Mouse (Mus musculus) embryonic facial prominence, embryonic 13.5 days (tissue): ENCODE results near the gene Htra3. TPM values are rescaled to one million over a fixed set of nuclear protein-coding genes. Genes with fewer than 3 reads are reported as not detected.

Experiments used
- ATAC-seq: fragments of 200-750 bp; cut with Nextera tagmentation; 2 replicates; pipeline ENCODE4 v1.8.0; 2017; ENCODE audit warnings: low read depth; ENCODE audit not compliant: insufficient number of reproducible peaks, insufficient read depth, low FRiP score, low TSS enrichment
- H3K27ac ChIP-seq: fragments of 300-500 bp; sonication (generic); 2 replicates; pipeline ENCODE4 v1.5.1; 2015; ENCODE audit warnings: moderate library complexity, mild to moderate bottlenecking, inconsistent platforms
- H3K27me3 ChIP-seq: fragments of 300-500 bp; sonication (generic); 2 replicates; pipeline ENCODE4 v1.6.1; 2015; ENCODE audit warnings: mild to moderate bottlenecking, inconsistent platforms
- H3K36me3 ChIP-seq: fragments of 300-500 bp; sonication (generic); 2 replicates; pipeline ENCODE4 v1.6.1; 2015; ENCODE audit warnings: mild to moderate bottlenecking, inconsistent platforms
- H3K4me1 ChIP-seq: fragments of 300-500 bp; sonication (generic); 2 replicates; pipeline ENCODE4 v1.6.1; 2015; ENCODE audit warnings: inconsistent platforms
- H3K4me2 ChIP-seq: fragments of 300-500 bp; sonication (generic); 2 replicates; pipeline ENCODE4 v1.6.1; 2015; ENCODE audit warnings: moderate library complexity, mild to moderate bottlenecking, inconsistent platforms
- H3K4me3 ChIP-seq: fragments of 300-500 bp; sonication (generic); 2 replicates; pipeline ENCODE4 v1.5.1; 2015; ENCODE audit warnings: mild to moderate bottlenecking, inconsistent platforms
- H3K9ac ChIP-seq: fragments of 300-500 bp; sonication (generic); 2 replicates; pipeline ENCODE4 v1.6.1; 2015; ENCODE audit warnings: mild to moderate bottlenecking, inconsistent platforms
- H3K9me3 ChIP-seq: fragments of 300-500 bp; sonication (generic); 2 replicates; pipeline ENCODE4 v1.6.1; 2016; ENCODE audit warnings: inconsistent platforms
- WGBS: fragments of 180-500 bp; shearing (Covaris S2); methylation state at CpG from one replicate; pipeline ENCODE4 v1.1.7; 2015; ENCODE audit warnings: mixed read lengths; 5-methylcytosine and 5-hydroxymethylcytosine counted together
- polyA plus RNA-seq: library from polyadenylated mRNA; unstranded; fragments of >200 nt; fragmentation: Nextera tagmentation; extraction: Ambion mirVana; gene quantifications from 2 replicates; pipeline ENCODE4 v1.2.1, GENCODE M21; 2015

Gene Htra3
- polyA plus RNA-seq, 1 experiment from 2014 or later: 4.6 TPM

- Histone ChIP-seq H3K27me3 (no peaks in the 10 kb centered on the region), H3K4me3 (no peak overlapping the region), H3K9me3 (no peaks in the 10 kb centered on the region), H3K4me1 (peaks cover 22% of the 10 kb centered on the region), H3K27ac (no peak overlapping the region), H3K9ac (no peak overlapping the region), H3K36me3 (peaks cover 6% of the 10 kb centered on the region), H3K4me2 (no peak overlapping the region)
- ATAC-seq: no peak
- WGBS: 92% methylated on average over 7 of the region's 7 CpGs
Measured at GRCm38 (mm10) chr5:35610381-35610780, 69.2 kb downstream of the Htra3 start.

- Histone ChIP-seq H3K27ac (peak overlapping the region; percentile 68; the same call in 1 of the 2 replicates), H3K9me3 (no peaks in the 10 kb centered on the region), H3K4me3 (no peak overlapping the region), H3K36me3 (peaks cover 10% of the 10 kb centered on the region), H3K4me2 (no peak overlapping the region), H3K27me3 (no peaks in the 10 kb centered on the region), H3K9ac (no peak overlapping the region), H3K4me1 (peaks cover 22% of the 10 kb centered on the region)
- no peak for ATAC-seq
- 75% methylated on average over 2 of the region's 2 CpGs for WGBS
Measured at GRCm38 (mm10) chr5:35609971-35610370, 69.6 kb downstream of the Htra3 start.

GRCm38 (mm10) chr5:35609381-35609780 lies 70.2 kb downstream of the Htra3 start:
- WGBS: 5% methylated on average over 12 of the region's 12 CpGs
- peak overlapping the region; percentile 68 for H3K27ac ChIP-seq
- no peaks in the 10 kb centered on the region for H3K27me3 ChIP-seq
- H3K9ac ChIP-seq: no peak overlapping the region; the same call in 1 of the 2 replicates
- H3K4me1 ChIP-seq: peaks cover 22% of the 10 kb centered on the region
- H3K4me3 ChIP-seq: no peak overlapping the region
- peak overlapping the region; percentile 37 for H3K4me2 ChIP-seq
- ATAC-seq: peak; percentile 74
- no peaks in the 10 kb centered on the region for H3K9me3 ChIP-seq
- peaks cover 14% of the 10 kb centered on the region for H3K36me3 ChIP-seq

- Histone ChIP-seq H3K9ac (no peak overlapping the region), H3K4me2 (no peak overlapping the region), H3K36me3 (peaks cover 14% of the 10 kb centered on the region), H3K9me3 (no peaks in the 10 kb centered on the region), H3K27me3 (no peaks in the 10 kb centered on the region), H3K27ac (no peak overlapping the region), H3K4me1 (peaks cover 22% of the 10 kb centered on the region), H3K4me3 (no peak overlapping the region)
- no peak for ATAC-seq
- 67% methylated on average over 5 of the region's 5 CpGs for WGBS
Measured at GRCm38 (mm10) chr5:35608559-35608958, 71.0 kb downstream of the Htra3 start.

GRCm38 (mm10) chr5:35607784-35608183 lies 71.8 kb downstream of the Htra3 start:
- WGBS: 67% methylated on average over 7 of the region's 7 CpGs
- ATAC-seq: no peak
- no peak overlapping the region for H3K4me2 ChIP-seq
- H3K9me3 ChIP-seq: no peaks in the 10 kb centered on the region
- H3K4me1 ChIP-seq: peaks cover 22% of the 10 kb centered on the region
- no peak overlapping the region for H3K9ac ChIP-seq
- peaks cover 19% of the 10 kb centered on the region for H3K36me3 ChIP-seq
- H3K27ac ChIP-seq: no peak overlapping the region
- H3K4me3 ChIP-seq: no peak overlapping the region
- no peaks in the 10 kb centered on the region for H3K27me3 ChIP-seq

GRCm38 (mm10) chr5:35606800-35607199 lies 72.8 kb downstream of the Htra3 start:
- H3K9ac ChIP-seq: no peak overlapping the region
- H3K4me2 ChIP-seq: no peak overlapping the region
- H3K4me1 ChIP-seq: peaks cover 22% of the 10 kb centered on the region
- no peaks in the 10 kb centered on the region for H3K27me3 ChIP-seq
- H3K9me3 ChIP-seq: no peaks in the 10 kb centered on the region
- no peak overlapping the region for H3K4me3 ChIP-seq
- WGBS: 87% methylated on average over 7 of the region's 7 CpGs
- peaks cover 29% of the 10 kb centered on the region for H3K36me3 ChIP-seq
- no peak overlapping the region for H3K27ac ChIP-seq
- no peak for ATAC-seq

GRCm38 (mm10) chr5:35605355-35605754 lies 74.2 kb downstream of the Htra3 start:
- Histone ChIP-seq H3K9ac (no peak overlapping the region), H3K27me3 (no peaks in the 10 kb centered on the region), H3K36me3 (peaks cover 36% of the 10 kb centered on the region), H3K27ac (no peak overlapping the region), H3K4me1 (peaks cover 22% of the 10 kb centered on the region), H3K4me3 (no peak overlapping the region), H3K9me3 (no peaks in the 10 kb centered on the region), H3K4me2 (no peak overlapping the region)
- WGBS: 79% methylated on average over 7 of the region's 7 CpGs
- ATAC-seq: no peak

Other genes with a start within 250 kb of the Htra3 start
- gene Cpz, start 154.1 kb downstream of the Htra3 start, polyA plus RNA-seq: 4.1 TPM in 2 replicates
- gene Trmt44, start 104.7 kb downstream of the Htra3 start, polyA plus RNA-seq: 8.1 and 9.2 TPM in 2 replicates
- 12.6 and 13.3 TPM in 2 replicates for gene Acox3, start 96.7 kb downstream of the Htra3 start, polyA plus RNA-seq
- gene Sh3tc1, start 60.2 kb upstream of the Htra3 start, polyA plus RNA-seq: 5.7 and 6.5 TPM in 2 replicates
- gene Ablim2, start 78.1 kb upstream of the Htra3 start, polyA plus RNA-seq: 0.91 and 0.94 TPM in 2 replicates
- 18.1 and 20.9 TPM in 2 replicates for gene Afap1, start 213.5 kb upstream of the Htra3 start, polyA plus RNA-seq